Mouse (Mus musculus): ENCODE measurements around the gene Mov10l1. TPM values are rescaled to one million over a fixed set of nuclear protein-coding genes. Genes with fewer than 3 reads are reported as not detected.

The Mov10l1 gene
- polyA plus RNA-seq, 1 experiment from 2014 or later, result 0.42 TPM

- H3K4me2 ChIP-seq (replicated peaks; ENCODE audit: low read depth, low read length), result no peak overlapping the region
- no peak overlapping the region for H3K4me3 ChIP-seq (ENCODE audit: low read depth, low read length)
- WGBS, result 71% methylated on average over 5 of the region's 5 CpGs
- H3K9me3 ChIP-seq (ENCODE audit: low read length), result no peaks in the 10 kb centered on the region
- ATAC-seq (no peak), DNase-seq (ENCODE audit: low spot score) (no peak)
- H3K4me1 ChIP-seq (ENCODE audit: insufficient read depth, low read depth, low read length), result no peaks in the 10 kb centered on the region
- H3K27ac ChIP-seq (ENCODE audit: low read length), result no peak overlapping the region
- no peak for TF ChIP-seq CTCF (IDR thresholded peaks at IDR 0.05)
- TF ChIP-seq EP300 (IDR thresholded peaks at IDR 0.05), result no peak
- H3K27me3 ChIP-seq (replicated peaks; ENCODE audit: insufficient read depth, low read length), result no peaks in the 10 kb centered on the region
- no peak overlapping the region for H3K9ac ChIP-seq (replicated peaks; ENCODE audit: low read depth)
- no peaks in the 10 kb centered on the region for H3K36me3 ChIP-seq (ENCODE audit: insufficient read depth, low read length)
These were observed 61.7 kb downstream of the Mov10l1 start for GRCm38 (mm10) chr15:89044381-89044780.

GRCm38 (mm10) chr15:89046356-89046755 is 63.6 kb downstream of the Mov10l1 start:
- H3K36me3 ChIP-seq (ENCODE audit: insufficient read depth, low read length), result no peaks in the 10 kb centered on the region
- no peak overlapping the region for H3K9ac ChIP-seq (replicated peaks; ENCODE audit: low read depth)
- H3K9me3 ChIP-seq (ENCODE audit: low read length), result no peaks in the 10 kb centered on the region
- ATAC-seq (no peak), DNase-seq (ENCODE audit: low spot score) (no peak)
- WGBS, result 66% methylated on average over 4 of the region's 4 CpGs
- H3K27ac ChIP-seq (ENCODE audit: low read length), result no peak overlapping the region
- no peaks in the 10 kb centered on the region for H3K27me3 ChIP-seq (replicated peaks; ENCODE audit: insufficient read depth, low read length)
- H3K4me1 ChIP-seq (ENCODE audit: insufficient read depth, low read depth, low read length), result no peaks in the 10 kb centered on the region
- H3K4me2 ChIP-seq (replicated peaks; ENCODE audit: low read depth, low read length), result no peak overlapping the region
- TF ChIP-seq EP300 (IDR thresholded peaks at IDR 0.05) (no peak), CTCF (IDR thresholded peaks at IDR 0.05) (no peak)
- H3K4me3 ChIP-seq (ENCODE audit: low read depth, low read length), result no peak overlapping the region

GRCm38 (mm10) chr15:89054666-89055065 is 72.0 kb downstream of the Mov10l1 start:
- no peak overlapping the region for H3K27ac ChIP-seq (ENCODE audit: low read length)
- no peaks in the 10 kb centered on the region for H3K36me3 ChIP-seq (ENCODE audit: insufficient read depth, low read length)
- no peaks in the 10 kb centered on the region for H3K4me1 ChIP-seq (ENCODE audit: insufficient read depth, low read depth, low read length)
- peaks cover 14% of the 10 kb centered on the region for H3K27me3 ChIP-seq (replicated peaks; ENCODE audit: insufficient read depth, low read length)
- no peak overlapping the region for H3K4me2 ChIP-seq (replicated peaks; ENCODE audit: low read depth, low read length)
- ATAC-seq (no peak), DNase-seq (ENCODE audit: low spot score) (no peak)
- WGBS, result 87% methylated on average over 7 of the region's 7 CpGs
- H3K9ac ChIP-seq (replicated peaks; ENCODE audit: low read depth), result no peak overlapping the region
- no peaks in the 10 kb centered on the region for H3K9me3 ChIP-seq (ENCODE audit: low read length)
- no peak overlapping the region for H3K4me3 ChIP-seq (ENCODE audit: low read depth, low read length)
- TF ChIP-seq EP300 (IDR thresholded peaks at IDR 0.05), result no peak
- no peak for TF ChIP-seq CTCF (IDR thresholded peaks at IDR 0.05)

GRCm38 (mm10) chr15:89058736-89059135 is 76.0 kb downstream of the Mov10l1 start:
- no peak overlapping the region for H3K27ac ChIP-seq (ENCODE audit: low read length)
- H3K4me2 ChIP-seq (replicated peaks; ENCODE audit: low read depth, low read length), result no peak overlapping the region
- TF ChIP-seq EP300 (IDR thresholded peaks at IDR 0.05), result no peak
- no peak for TF ChIP-seq CTCF (IDR thresholded peaks at IDR 0.05)
- no peaks in the 10 kb centered on the region for H3K36me3 ChIP-seq (ENCODE audit: insufficient read depth, low read length)
- no peaks in the 10 kb centered on the region for H3K9me3 ChIP-seq (ENCODE audit: low read length)
- H3K4me1 ChIP-seq (ENCODE audit: insufficient read depth, low read depth, low read length), result no peaks in the 10 kb centered on the region
- H3K9ac ChIP-seq (replicated peaks; ENCODE audit: low read depth), result no peak overlapping the region
- H3K4me3 ChIP-seq (ENCODE audit: low read depth, low read length), result no peak overlapping the region
- H3K27me3 ChIP-seq (replicated peaks; ENCODE audit: insufficient read depth, low read length), result peaks cover 33% of the 10 kb centered on the region
- 27% methylated on average over 6 of the region's 6 CpGs for WGBS
- no peak for DNase-seq (ENCODE audit: low spot score)
- ATAC-seq, result no peak

- Histone ChIP-seq H3K27ac (ENCODE audit: low read length) (no peak within 1 kb of the TSS), H3K36me3 (ENCODE audit: insufficient read depth, low read length) (no peaks in the 10 kb centered on the region), H3K9ac (replicated peaks; ENCODE audit: low read depth) (no peak within 1 kb of the TSS), H3K27me3 (replicated peaks; ENCODE audit: insufficient read depth, low read length) (peaks cover 33% of the 10 kb centered on the region), H3K4me2 (replicated peaks; ENCODE audit: low read depth, low read length) (peak within 1 kb of the TSS; percentile 96), H3K4me1 (ENCODE audit: insufficient read depth, low read depth, low read length) (no peaks in the 10 kb centered on the region), H3K9me3 (ENCODE audit: low read length) (no peaks in the 10 kb centered on the region), H3K4me3 (ENCODE audit: low read depth, low read length) (peak within 1 kb of the TSS; percentile 53)
- 1% methylated on average over 32 of the region's 57 CpGs for WGBS
- DNase-seq (ENCODE audit: low spot score) (no peak), ATAC-seq (no peak; the same call in 1 of the 2 replicates)
- no peak for TF ChIP-seq EP300 (IDR thresholded peaks at IDR 0.05)
- no peak for TF ChIP-seq CTCF (IDR thresholded peaks at IDR 0.05)
These were observed 76.6 kb downstream of the Mov10l1 start, which contains the start of gene Panx2 for GRCm38 (mm10) chr15:89059161-89059931. Gene Panx2, plus strand, starts transcription at chr15:89059734.

- ATAC-seq (peak; percentile 46), DNase-seq (ENCODE audit: low spot score) (no peak)
- no peak overlapping the region for H3K9ac ChIP-seq (replicated peaks; ENCODE audit: low read depth)
- peaks cover 33% of the 10 kb centered on the region for H3K27me3 ChIP-seq (replicated peaks; ENCODE audit: insufficient read depth, low read length)
- peak overlapping the region; percentile 53 for H3K4me3 ChIP-seq (ENCODE audit: low read depth, low read length)
- H3K9me3 ChIP-seq (ENCODE audit: low read length), result no peaks in the 10 kb centered on the region
- TF ChIP-seq CTCF (IDR thresholded peaks at IDR 0.05) (no peak), EP300 (IDR thresholded peaks at IDR 0.05) (no peak)
- WGBS, result 4% methylated on average over 19 of the region's 48 CpGs
- H3K4me2 ChIP-seq (replicated peaks; ENCODE audit: low read depth, low read length), result peak overlapping the region; percentile 96
- H3K4me1 ChIP-seq (ENCODE audit: insufficient read depth, low read depth, low read length), result no peaks in the 10 kb centered on the region
- no peaks in the 10 kb centered on the region for H3K36me3 ChIP-seq (ENCODE audit: insufficient read depth, low read length)
- no peak overlapping the region for H3K27ac ChIP-seq (ENCODE audit: low read length)
These were observed 77.4 kb downstream of the Mov10l1 start for GRCm38 (mm10) chr15:89060032-89060681.
